Mouse (Mus musculus): Measurements from ENCODE around the gene Igflr1.

Gene Igflr1

GRCm38 (mm10) chr7:30564970-30565571 lies at the start of gene Igflr1:
Gene Igflr1 (plus strand): TSS chr7:30565427.
- in situ Hi-C loops (cut with MboI; ENCODE audit: low pct_unique_long_range_greater_than_20kb in 1 of 2, low sequenced_read_pairs in 2 of 2, unreplicated experiment in 1 of 2): no loop called here

GRCm38 (mm10) chr7:30518325-30518724 lies 46.9 kb upstream of the Igflr1 start:
- in situ Hi-C loops (cut with MboI; ENCODE audit: low pct_unique_long_range_greater_than_20kb in 1 of 2, low sequenced_read_pairs in 2 of 2, unreplicated experiment in 1 of 2): no loop called here

GRCm38 (mm10) chr7:30520396-30520795 lies 44.8 kb upstream of the Igflr1 start:
- in situ Hi-C loops (cut with MboI; ENCODE audit: low pct_unique_long_range_greater_than_20kb in 1 of 2, low sequenced_read_pairs in 2 of 2, unreplicated experiment in 1 of 2): no loop called here

GRCm38 (mm10) chr7:30520856-30521255 lies 44.4 kb upstream of the Igflr1 start:
- in situ Hi-C loops (cut with MboI; ENCODE audit: low pct_unique_long_range_greater_than_20kb in 1 of 2, low sequenced_read_pairs in 2 of 2, unreplicated experiment in 1 of 2): no loop called here

- in situ Hi-C loops (cut with MboI; ENCODE audit: low pct_unique_long_range_greater_than_20kb in 1 of 2, low sequenced_read_pairs in 2 of 2, unreplicated experiment in 1 of 2): no loop called here
Observed at GRCm38 (mm10) chr7:30522871-30523270, 42.4 kb upstream of the Igflr1 start.

GRCm38 (mm10) chr7:30524487-30524886 lies 40.7 kb upstream of the Igflr1 start:
- in situ Hi-C loops (cut with MboI; ENCODE audit: low pct_unique_long_range_greater_than_20kb in 1 of 2, low sequenced_read_pairs in 2 of 2, unreplicated experiment in 1 of 2): no loop called here

GRCm38 (mm10) chr7:30525954-30526353 lies 39.3 kb upstream of the Igflr1 start:
- in situ Hi-C loops (cut with MboI; ENCODE audit: low pct_unique_long_range_greater_than_20kb in 1 of 2, low sequenced_read_pairs in 2 of 2, unreplicated experiment in 1 of 2): no loop called here

GRCm38 (mm10) chr7:30526399-30526798 lies 38.8 kb upstream of the Igflr1 start:
- in situ Hi-C loops (cut with MboI; ENCODE audit: low pct_unique_long_range_greater_than_20kb in 1 of 2, low sequenced_read_pairs in 2 of 2, unreplicated experiment in 1 of 2): no loop called here

- in situ Hi-C loops (cut with MboI; ENCODE audit: low pct_unique_long_range_greater_than_20kb in 1 of 2, low sequenced_read_pairs in 2 of 2, unreplicated experiment in 1 of 2): no loop called here
Observed at GRCm38 (mm10) chr7:30526981-30527380, 38.2 kb upstream of the Igflr1 start.

- in situ Hi-C loops (cut with MboI; ENCODE audit: low pct_unique_long_range_greater_than_20kb in 1 of 2, low sequenced_read_pairs in 2 of 2, unreplicated experiment in 1 of 2): no loop called here
Observed at GRCm38 (mm10) chr7:30531291-30531815, 33.9 kb upstream of the Igflr1 start.

- in situ Hi-C loops (cut with MboI; ENCODE audit: low pct_unique_long_range_greater_than_20kb in 1 of 2, low sequenced_read_pairs in 2 of 2, unreplicated experiment in 1 of 2): no loop called here
Observed at GRCm38 (mm10) chr7:30532931-30533330, 32.3 kb upstream of the Igflr1 start.

GRCm38 (mm10) chr7:30533941-30534632 lies 31.1 kb upstream of the Igflr1 start:
- in situ Hi-C loops (cut with MboI; ENCODE audit: low pct_unique_long_range_greater_than_20kb in 1 of 2, low sequenced_read_pairs in 2 of 2, unreplicated experiment in 1 of 2): no loop called here

GRCm38 (mm10) chr7:30534633-30535577 lies 30.3 kb upstream of the Igflr1 start, which contains the start of gene Arhgap33:
Gene Arhgap33 (minus strand): TSS chr7:30535060.
- in situ Hi-C loops (cut with MboI; ENCODE audit: low pct_unique_long_range_greater_than_20kb in 1 of 2, low sequenced_read_pairs in 2 of 2, unreplicated experiment in 1 of 2): no loop called here

- in situ Hi-C loops (cut with MboI; ENCODE audit: low pct_unique_long_range_greater_than_20kb in 1 of 2, low sequenced_read_pairs in 2 of 2, unreplicated experiment in 1 of 2): no loop called here
Observed at GRCm38 (mm10) chr7:30540572-30540971, 24.7 kb upstream of the Igflr1 start.

- in situ Hi-C loops (cut with MboI; ENCODE audit: low pct_unique_long_range_greater_than_20kb in 1 of 2, low sequenced_read_pairs in 2 of 2, unreplicated experiment in 1 of 2): no loop called here
Observed at GRCm38 (mm10) chr7:30544327-30544726, 20.9 kb upstream of the Igflr1 start.

GRCm38 (mm10) chr7:30549880-30550279 lies 15.3 kb upstream of the Igflr1 start:
- in situ Hi-C loops (cut with MboI; ENCODE audit: low pct_unique_long_range_greater_than_20kb in 1 of 2, low sequenced_read_pairs in 2 of 2, unreplicated experiment in 1 of 2): no loop called here

- in situ Hi-C loops (cut with MboI; ENCODE audit: low pct_unique_long_range_greater_than_20kb in 1 of 2, low sequenced_read_pairs in 2 of 2, unreplicated experiment in 1 of 2): no loop called here
Observed at GRCm38 (mm10) chr7:30550603-30551002, 14.6 kb upstream of the Igflr1 start.

- in situ Hi-C loops (cut with MboI; ENCODE audit: low pct_unique_long_range_greater_than_20kb in 1 of 2, low sequenced_read_pairs in 2 of 2, unreplicated experiment in 1 of 2): no loop called here
Observed at GRCm38 (mm10) chr7:30551445-30552101, 13.7 kb upstream of the Igflr1 start.
